Mouse (Mus musculus): ENCODE measurements around the gene AC109138.7.

AC109138.7 gene

GRCm38 (mm10) chr19:4214071-4214770 lies at the start of gene AC109138.7, which contains the start of gene Clcf1:
AC109138.7 (plus strand) TSS chr19:4214357.
Clcf1 (plus strand) TSS chr19:4214238.
- DNase-seq = peak; percentile 70

GRCm38 (mm10) chr19:4164721-4165120 lies 49.4 kb upstream of the AC109138.7 start:
- no peak for DNase-seq

GRCm38 (mm10) chr19:4166678-4167476 lies 47.3 kb upstream of the AC109138.7 start:
- no peak for DNase-seq

- DNase-seq = peak; percentile 99
Observed at GRCm38 (mm10) chr19:4169378-4169784, 44.8 kb upstream of the AC109138.7 start.

- no peak for DNase-seq
Observed at GRCm38 (mm10) chr19:4169810-4170209, 44.3 kb upstream of the AC109138.7 start.

GRCm38 (mm10) chr19:4170723-4171392 lies 43.3 kb upstream of the AC109138.7 start:
- no peak for DNase-seq

GRCm38 (mm10) chr19:4171393-4172290 lies 42.5 kb upstream of the AC109138.7 start:
- DNase-seq = no peak

GRCm38 (mm10) chr19:4172925-4173324 lies 41.2 kb upstream of the AC109138.7 start:
- no peak for DNase-seq

GRCm38 (mm10) chr19:4175368-4175947 lies 38.7 kb upstream of the AC109138.7 start, which contains the start of gene Carns1:
Carns1 (minus strand) TSS chr19:4175479.
- DNase-seq = no peak

GRCm38 (mm10) chr19:4180411-4180810 lies 33.7 kb upstream of the AC109138.7 start:
- no peak for DNase-seq

GRCm38 (mm10) chr19:4181892-4182291 lies 32.3 kb upstream of the AC109138.7 start:
- DNase-seq = peak; percentile 63

GRCm38 (mm10) chr19:4183689-4184088 lies 30.5 kb upstream of the AC109138.7 start:
- no peak for DNase-seq

GRCm38 (mm10) chr19:4184976-4185975 lies 28.9 kb upstream of the AC109138.7 start:
- DNase-seq = peak; percentile 87

- peak; percentile 17 for DNase-seq
Observed at GRCm38 (mm10) chr19:4187303-4187702, 26.9 kb upstream of the AC109138.7 start.

- DNase-seq = peak; percentile 43
Observed at GRCm38 (mm10) chr19:4189051-4189620, 25.0 kb upstream of the AC109138.7 start.

GRCm38 (mm10) chr19:4190831-4191334 lies 23.3 kb upstream of the AC109138.7 start, which contains the start of gene Tbc1d10c:
Tbc1d10c (minus strand) TSS chr19:4191284.
- DNase-seq = peak; percentile 87

- peak; percentile 100 for DNase-seq
Observed at GRCm38 (mm10) chr19:4191528-4192250, 22.5 kb upstream of the AC109138.7 start, which contains the start of gene Ppp1ca. Ppp1ca (plus strand) TSS chr19:4192065.

- no peak for DNase-seq
Observed at GRCm38 (mm10) chr19:4192251-4192985, 21.7 kb upstream of the AC109138.7 start.
